Mouse (Mus musculus) cerebellum, adult 2 months (tissue): ENCODE measurements around the gene Vmn1r39.

ENCODE experiments used
- CTCF ChIP-seq: fragments of 200-500 bp; IDR thresholded peaks from 2 replicates; pipeline ENCODE4 v1.5.1; 2011; ENCODE audit warnings: low read depth, mild to moderate bottlenecking, control low read depth, low read length, moderate library complexity, borderline replicate concordance; ENCODE audit not compliant: insufficient read depth
- POLR2A ChIP-seq: fragments of 200-500 bp; IDR thresholded peaks from 2 replicates; pipeline ENCODE4 v1.6.1; 2011; ENCODE audit warnings: low read length, control low read depth, borderline replicate concordance; ENCODE audit not compliant: insufficient read depth

- TF ChIP-seq CTCF (no peak), POLR2A (no peak)
Observed at GRCm38 (mm10) chr6:66848936-66849335, 38.5 kb upstream of the Vmn1r39 start.
